Mouse (Mus musculus): ENCODE data around the gene Parpbp.

Parpbp gene

GRCm38 (mm10) chr10:88146707-88147477, at the start of gene Parpbp, which contains the start of gene Nup37:
Gene Parpbp, minus strand, starts transcription at chr10:88146941.
Gene Nup37, plus strand, starts transcription at chr10:88146992.
- peak; percentile 82 for DNase-seq (ENCODE audit: low read depth, low spot score)

- no peak for DNase-seq (ENCODE audit: low read depth, low spot score)
These were observed 20.8 kb upstream of the Parpbp start for GRCm38 (mm10) chr10:88167438-88168077.

DNA sequence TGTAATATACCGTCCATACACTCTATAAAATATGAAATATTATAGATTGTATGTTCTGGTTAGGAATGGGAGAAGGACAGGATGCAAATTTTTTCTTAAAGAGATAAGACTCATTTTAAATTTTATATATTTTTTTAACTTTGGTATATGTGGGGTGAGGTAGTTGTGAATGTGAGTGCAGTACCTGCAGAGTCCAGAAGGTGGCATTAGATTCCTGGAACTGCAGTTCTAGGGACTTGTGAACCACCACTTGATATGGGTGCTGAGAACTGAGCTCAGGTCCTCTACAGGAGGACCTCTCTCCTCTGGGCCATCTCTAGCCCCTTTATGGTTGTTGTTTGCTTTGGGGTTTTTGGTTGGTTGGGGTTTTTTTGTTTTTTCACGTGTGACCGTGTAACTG, 19.4 kb upstream of the Parpbp start:
- DNase-seq (ENCODE audit: low read depth, low spot score) = no peak

DNA sequence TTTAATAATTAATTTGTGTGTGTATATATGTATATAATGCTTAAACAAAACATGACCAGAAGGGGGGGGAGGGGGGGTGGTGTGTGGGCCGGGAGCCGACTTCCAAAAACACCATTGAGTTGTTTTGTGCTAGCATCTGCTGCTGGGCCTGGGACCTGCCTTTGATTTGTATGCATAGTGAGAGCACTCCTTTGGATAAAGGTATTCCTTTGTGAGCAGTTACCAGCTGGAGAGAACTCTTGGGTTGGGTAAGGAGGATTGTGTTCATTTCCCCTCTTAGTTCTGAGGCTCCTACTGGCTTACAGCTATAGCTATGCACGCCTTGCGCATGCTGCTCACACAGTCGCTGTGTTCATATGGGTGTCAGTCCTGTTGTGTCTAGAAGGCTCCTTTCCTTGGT, 15.9 kb upstream of the Parpbp start:
- no peak for DNase-seq (ENCODE audit: low read depth, low spot score)

GRCm38 (mm10) chr10:88162096-88162495, 15.4 kb upstream of the Parpbp start:
- no peak for DNase-seq (ENCODE audit: low read depth, low spot score)

DNA sequence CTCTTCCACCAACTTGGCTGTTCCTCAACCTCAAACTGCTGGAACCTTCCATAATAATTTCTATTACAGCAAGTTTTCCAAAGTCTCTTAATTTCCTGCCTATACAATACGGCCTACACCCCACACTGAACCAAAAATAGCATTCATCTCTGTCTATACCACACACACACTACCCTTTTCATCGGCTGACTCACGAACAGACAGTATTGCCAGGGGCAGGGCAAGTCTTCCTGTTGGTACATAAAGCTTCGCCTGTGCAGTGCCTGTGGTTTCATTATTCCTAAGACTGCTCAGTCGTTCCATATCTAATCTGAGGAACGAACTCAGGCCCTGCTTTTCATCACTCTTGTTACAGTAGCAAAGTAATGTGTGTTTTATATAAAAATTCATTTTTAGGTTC, 4.9 kb upstream of the Parpbp start:
- DNase-seq (ENCODE audit: low read depth, low spot score) = no peak

DNA sequence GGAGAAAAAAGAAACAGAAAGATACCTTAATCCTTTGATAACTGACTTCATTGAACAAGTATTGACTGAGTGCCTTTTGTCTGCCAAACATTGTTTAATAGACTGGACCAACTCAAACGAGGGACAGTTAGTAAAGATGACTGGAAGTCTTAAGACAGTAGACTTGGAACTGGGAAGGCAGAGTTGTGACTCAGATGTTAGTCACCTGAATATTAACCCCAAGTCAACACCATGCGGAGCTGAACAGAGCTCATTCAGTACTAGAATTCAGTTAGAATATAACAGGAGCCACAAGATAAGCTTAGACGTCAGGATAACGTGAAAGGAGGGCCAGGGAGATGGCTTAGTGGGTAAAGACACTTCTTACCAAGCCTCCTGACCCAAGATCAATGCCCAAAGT, 3.6 kb upstream of the Parpbp start:
- DNase-seq (ENCODE audit: low read depth, low spot score) = no peak

DNA sequence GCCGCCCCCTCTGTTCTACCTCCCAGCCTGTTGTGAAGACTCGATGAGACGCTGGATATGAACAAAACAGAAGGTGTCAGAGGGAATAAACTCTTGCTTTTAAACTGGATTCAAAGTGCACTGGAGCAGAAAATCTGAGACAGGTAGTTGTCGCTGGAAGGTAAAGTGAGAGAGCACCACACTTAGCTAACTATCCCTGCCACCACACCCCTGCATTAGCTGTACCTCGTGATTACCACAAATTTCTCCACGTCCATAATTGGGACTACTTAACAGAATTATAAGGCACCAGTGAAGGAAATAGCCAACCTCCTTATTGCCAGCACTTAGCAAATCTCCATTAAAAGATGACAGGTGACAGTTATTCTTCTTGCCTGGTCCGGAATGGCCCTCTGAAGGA, 554 bp downstream of the Parpbp start:
- no peak for DNase-seq (ENCODE audit: low read depth, low spot score)

DNA sequence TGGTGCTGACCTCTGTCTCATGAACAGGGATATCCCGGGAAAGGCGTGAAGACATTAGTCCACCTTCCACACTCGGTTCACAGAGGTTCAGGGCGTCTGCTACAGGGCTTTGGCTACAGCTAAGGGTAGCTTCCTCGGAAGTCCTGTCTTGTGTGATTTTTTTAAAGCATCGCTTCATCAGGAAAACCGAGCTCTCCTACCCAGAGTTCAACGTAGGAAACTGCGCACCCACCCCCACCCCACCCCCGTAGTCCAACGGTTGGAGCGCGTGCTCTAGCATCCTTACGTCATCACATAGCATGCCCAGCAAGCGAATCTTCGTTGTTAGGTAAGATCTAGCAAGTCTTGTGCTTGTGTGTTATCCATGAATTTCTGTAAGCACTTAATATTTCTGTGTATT, 11.1 kb downstream of the Parpbp start:
- no peak for DNase-seq (ENCODE audit: low read depth, low spot score)

GRCm38 (mm10) chr10:88119721-88120120, 27.0 kb downstream of the Parpbp start:
- DNase-seq (ENCODE audit: low read depth, low spot score) = no peak

- no peak for DNase-seq (ENCODE audit: low read depth, low spot score)
These were observed 33.5 kb downstream of the Parpbp start for GRCm38 (mm10) chr10:88113290-88113689.

GRCm38 (mm10) chr10:88106169-88106568, 40.6 kb downstream of the Parpbp start:
- DNase-seq (ENCODE audit: low read depth, low spot score) = no peak

DNA sequence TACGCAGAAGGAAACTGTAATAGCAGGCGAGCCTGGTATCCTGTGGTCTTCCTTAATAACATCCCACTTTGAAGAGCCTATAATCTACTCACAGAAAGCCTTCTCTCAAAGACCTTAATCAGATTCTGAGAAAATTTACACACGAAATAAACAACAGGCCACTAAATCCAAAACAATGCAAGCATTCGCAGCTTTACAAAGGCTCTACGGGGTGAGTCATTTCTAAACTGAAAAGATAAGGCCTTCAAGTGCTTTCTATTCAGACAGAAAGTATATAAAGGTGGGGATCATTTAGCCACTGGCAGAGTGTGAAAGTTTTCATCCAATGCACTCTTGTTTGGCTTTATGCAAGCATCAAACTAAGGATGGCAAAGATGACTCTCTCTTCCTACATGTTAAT, 56.0 kb downstream of the Parpbp start, which contains the start of gene Pmch:
Gene Pmch, plus strand, starts transcription at position 301 of the 400 bp plus-strand sequence.
- no peak for DNase-seq (ENCODE audit: low read depth, low spot score)

GRCm38 (mm10) chr10:88067377-88067776, 79.4 kb downstream of the Parpbp start:
- no peak for DNase-seq (ENCODE audit: low read depth, low spot score)

GRCm38 (mm10) chr10:88064872-88065271, 81.9 kb downstream of the Parpbp start:
- DNase-seq (ENCODE audit: low read depth, low spot score) = no peak

DNA sequence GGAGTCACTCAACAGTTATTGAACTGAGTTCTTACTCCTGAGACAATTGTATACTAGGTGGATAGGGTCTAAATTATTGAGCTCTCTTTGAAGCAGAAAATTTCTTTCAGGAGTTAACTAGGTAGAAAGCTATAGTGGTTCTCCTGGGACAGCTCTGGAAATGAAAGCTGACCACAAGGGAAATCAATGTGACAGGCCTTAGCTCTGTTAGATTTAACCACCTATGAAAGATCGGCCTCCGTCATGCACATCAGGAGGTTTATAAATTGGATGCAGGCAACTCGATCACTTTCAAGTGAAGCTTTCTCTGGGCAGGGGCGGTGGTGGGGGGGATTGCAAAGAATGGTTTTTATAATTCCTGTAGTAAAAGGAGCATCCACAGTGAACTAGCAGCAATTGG, 83.3 kb downstream of the Parpbp start:
- DNase-seq (ENCODE audit: low read depth, low spot score) = no peak

GRCm38 (mm10) chr10:88056950-88057649, 89.6 kb downstream of the Parpbp start:
- no peak for DNase-seq (ENCODE audit: low read depth, low spot score)

- DNase-seq (ENCODE audit: low read depth, low spot score) = no peak
These were observed 92.3 kb downstream of the Parpbp start for GRCm38 (mm10) chr10:88054233-88054985.

DNA sequence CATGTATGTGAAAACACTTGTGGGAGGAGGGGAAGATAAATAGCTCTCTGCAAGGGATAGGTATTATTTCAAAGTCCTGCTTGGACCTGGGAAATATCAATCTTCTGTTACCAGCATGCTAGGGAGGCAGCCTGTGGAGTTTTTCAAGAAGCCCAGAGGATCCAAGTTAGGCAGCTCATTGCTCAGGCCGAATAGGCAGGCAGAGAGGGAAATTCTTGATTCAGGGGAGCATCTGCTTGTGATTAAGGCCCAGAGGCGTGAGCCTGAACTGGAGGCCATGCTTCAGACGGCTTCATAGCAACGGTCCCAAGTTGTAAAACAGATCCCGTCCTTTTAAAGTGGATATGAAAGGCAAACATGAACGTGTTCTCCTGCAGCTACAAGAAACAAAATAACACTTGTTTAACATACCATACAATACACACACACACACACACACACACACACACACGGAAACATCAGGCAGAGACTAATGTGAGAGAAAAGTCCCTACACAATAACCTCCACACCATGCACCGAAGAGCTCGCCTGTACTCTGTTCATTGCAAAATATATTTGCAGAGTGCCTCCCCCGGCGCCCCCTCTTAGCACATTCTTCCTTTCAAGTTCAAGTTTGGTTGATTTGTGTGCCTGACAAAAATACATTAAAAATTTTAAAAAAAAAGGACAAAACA, 100.5 kb downstream of the Parpbp start:
- DNase-seq (ENCODE audit: low read depth, low spot score) = no peak

DNA sequence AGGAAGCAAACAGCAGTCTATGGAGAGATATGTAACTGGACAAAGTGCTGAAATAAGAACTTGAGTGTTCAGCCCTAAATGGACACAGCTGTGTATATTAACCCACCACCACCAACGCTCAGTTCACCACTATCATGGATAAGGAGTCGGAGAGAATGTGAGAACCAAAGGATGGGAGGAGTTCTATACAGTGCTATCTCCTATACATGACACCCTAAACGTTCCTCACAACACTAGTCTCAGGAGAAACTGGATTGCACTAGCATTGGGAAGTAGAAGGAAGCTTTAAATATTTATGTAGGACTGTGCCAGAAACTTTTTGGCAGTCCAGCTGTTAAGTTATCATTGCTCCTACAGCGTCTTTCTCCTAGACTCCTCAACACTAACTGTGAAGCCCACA, 102.4 kb downstream of the Parpbp start:
- DNase-seq (ENCODE audit: low read depth, low spot score) = no peak

Data from c-Kit-negative CD71-positive TER-119-positive erythroid progenitor cells, embryonic 14.5 days (primary cell).